Mouse (Mus musculus) CD4-positive, CD25-positive, alpha-beta regulatory T cell, adult 2 months (primary cell): ENCODE data around the gene Wscd2.
A peak's percentile ranks its signal among the peaks of the same experiment; 100 is the strongest.
"Not testable (repeated sequence)": the region's sequence is repeated elsewhere in the genome, so short reads cannot be mapped to it uniquely, and the experiment has no call there.

Experiments used
- DNase-seq: peaks from one replicate; pipeline ENCODE4 v3.0.0-alpha.2; 2012; ENCODE audit warnings: low read depth, low spot score

The Wscd2 gene

DNA sequence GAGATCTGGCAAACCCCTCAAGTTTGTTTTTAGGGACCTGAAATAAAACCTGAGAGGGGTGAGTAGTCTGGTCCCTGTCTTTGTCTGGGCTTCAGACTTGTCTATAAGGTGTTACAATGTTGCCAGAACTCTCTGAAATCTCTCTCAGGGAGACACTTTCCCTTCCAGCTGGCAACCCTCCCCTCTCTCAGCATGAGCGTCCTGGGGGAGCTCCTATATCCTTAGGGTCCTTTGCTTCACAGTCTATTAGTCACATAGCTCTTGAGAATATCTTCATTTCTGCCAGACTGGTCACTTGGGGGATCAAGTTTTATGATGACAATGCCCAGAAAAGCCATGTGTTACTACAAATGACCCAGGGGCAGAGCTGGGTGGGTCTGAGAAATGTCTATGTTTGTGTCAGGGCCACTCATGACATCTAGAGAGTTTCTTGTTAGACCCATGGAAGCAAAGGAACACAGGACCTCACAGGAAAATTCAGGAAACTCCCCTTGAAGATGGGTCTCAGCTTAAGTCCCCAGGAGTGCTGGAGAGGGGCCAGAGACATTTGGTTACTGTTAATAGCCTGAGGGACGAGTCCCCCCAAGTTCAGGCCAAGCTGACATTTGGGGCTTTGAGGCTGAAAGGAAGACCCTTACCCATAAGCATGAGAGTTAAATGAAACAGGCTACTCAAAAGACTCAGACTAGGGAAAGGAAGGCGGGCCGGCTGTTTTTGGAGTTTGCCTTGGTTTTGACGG, 93.5 kb downstream of the Wscd2 start:
- no peak for DNase-seq

DNA sequence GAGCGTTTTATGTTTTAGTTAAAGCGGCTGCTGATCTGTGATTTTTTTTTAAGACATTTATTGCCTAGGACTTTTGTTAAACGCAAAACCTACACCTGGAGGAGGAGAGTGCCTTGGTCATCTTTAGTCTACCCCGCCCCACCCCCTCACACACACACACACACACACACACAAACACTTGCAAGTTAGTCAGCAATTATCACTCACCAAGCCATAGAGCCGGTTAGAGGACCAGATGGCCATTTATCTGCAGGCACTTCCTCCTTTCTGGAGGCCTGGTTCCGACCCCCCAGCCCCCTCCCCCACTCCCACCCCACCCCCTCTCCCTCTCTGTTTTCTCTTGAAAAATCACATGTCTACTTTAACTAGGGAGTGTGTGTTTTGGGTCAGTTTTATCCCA, 94.3 kb downstream of the Wscd2 start:
- DNase-seq: no peak

DNA sequence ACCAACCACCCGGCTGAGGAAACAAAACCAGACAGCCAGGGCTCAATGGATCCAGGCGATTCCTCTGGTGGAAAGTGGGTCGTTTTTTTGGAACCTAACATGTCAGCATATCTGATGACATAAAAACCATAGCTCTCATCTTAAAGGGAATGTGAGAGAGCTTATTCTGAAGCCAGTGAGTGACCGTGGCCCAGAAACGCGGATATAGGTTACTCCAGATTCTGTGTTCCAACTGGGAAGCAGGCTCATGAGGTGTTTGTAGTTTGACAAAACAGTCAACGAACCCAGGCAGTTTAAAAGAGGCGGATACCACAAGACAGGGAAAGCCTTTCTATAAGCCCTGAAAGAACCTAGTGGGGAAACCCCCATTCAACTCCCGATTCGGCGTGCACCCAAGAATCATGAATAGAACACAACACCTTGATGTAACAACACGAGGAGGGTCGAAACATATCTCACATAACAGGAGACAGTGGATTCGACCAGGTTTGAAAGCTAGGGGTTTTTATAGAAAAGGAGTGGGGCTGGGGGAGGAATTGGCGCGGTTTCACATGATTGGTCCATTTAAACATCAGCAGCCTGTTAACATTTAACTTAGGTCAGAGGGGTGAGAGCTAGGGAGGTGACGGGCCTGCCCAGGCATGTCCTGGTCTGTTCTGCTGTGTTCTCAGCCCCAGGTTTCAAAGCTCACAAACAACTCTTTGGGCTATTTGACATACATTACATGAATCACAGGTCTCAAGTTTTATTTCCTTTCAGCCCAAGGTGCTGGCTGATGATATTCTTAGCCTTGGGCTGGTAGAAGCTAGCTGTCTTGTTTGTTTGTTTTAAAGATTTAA, 95.7 kb downstream of the Wscd2 start:
- not testable (repeated sequence) for DNase-seq

DNA sequence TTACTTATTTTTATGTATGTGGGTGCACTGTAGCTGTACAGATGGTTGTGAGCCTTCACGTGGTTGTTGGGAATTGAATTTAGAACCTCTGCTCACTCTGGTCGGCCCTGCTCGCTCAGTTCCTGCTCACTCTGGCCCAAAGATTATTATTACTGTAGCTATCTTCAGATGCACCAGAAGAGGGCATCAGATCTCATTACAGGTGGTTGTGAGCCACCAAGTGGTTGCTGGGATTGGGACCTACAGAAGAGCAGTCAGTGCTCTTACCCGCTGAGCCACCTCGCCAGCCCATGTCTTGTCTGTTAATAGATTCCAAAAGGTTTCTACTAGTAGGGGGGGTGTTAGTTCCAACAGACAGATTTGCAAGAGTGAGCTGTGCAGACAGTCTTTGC, 96.3 kb downstream of the Wscd2 start:
- DNase-seq: not testable (repeated sequence)

DNA sequence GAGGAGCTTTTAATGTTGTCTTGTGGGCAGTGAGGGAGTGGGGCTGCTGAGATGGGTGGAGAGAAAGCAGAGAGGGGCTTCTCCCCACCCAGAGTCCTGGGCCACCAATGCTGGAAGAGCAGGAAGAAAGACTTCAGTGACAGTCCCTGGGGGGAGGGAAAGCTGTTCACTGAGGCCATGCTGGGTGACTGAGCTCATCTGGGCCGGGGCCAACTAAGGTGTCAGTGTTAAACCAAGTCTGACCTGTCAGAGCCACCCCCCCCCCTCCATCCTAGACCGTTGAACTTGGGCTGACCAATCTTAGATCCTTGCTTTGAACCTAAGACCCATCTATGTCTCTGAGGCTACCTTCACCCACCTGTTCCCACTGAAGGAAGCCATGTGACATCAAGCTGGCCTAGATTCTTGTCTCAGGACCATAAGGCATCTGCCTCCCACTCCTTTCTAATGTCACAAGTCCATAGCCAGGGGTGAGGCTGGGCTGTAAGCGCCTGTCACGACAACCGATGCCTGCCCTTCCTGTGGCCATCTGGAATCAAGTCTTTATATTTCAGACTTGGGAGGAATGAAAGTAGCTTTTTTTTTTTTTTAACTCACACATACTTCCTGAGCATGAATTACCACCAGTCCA, 100.0 kb downstream of the Wscd2 start:
- DNase-seq: no peak

DNA sequence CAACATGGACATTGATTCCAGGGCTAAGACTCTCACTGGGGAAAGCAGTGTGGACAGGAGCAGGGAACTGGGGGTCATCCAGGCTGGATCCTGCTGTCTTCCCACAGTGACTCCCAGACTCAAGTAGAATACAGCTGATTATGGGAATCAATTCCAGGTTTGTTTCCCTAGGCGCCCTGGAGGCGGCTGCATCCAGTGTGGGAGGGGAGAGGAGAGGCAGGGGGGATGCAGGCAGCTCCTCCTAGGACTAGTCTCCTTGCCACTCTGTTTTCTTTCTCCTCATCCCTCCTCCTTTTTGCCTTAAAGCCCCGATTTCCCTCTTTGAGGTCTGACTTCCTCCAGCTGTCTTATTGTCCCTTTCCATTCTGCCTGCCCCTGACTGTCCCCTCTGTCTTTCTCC, 101.0 kb downstream of the Wscd2 start:
- DNase-seq: no peak

DNA sequence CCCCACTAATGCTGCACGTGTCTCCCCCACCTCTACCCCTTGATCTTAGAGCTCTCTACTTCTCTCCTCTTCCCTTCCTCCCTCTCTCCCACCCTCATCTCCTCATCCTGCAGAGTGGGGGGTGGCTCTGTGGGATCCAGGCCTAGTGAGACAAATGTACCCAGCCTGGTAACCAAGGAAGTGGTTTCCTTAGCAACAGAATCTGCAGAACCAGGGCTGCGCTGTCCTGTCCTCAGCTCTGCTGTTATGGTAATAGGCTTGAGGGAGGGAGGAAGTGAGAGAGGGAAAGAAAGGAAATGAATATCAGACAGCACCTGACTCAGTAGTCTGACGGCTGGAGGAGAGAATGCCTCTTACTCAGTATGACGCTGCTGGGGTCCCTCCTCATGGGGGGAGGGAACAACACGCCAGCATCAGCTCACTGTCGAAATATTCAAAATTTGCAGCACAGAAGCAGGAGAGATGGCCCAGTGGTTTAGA, 101.7 kb downstream of the Wscd2 start:
- peak; percentile 15 for DNase-seq

DNA sequence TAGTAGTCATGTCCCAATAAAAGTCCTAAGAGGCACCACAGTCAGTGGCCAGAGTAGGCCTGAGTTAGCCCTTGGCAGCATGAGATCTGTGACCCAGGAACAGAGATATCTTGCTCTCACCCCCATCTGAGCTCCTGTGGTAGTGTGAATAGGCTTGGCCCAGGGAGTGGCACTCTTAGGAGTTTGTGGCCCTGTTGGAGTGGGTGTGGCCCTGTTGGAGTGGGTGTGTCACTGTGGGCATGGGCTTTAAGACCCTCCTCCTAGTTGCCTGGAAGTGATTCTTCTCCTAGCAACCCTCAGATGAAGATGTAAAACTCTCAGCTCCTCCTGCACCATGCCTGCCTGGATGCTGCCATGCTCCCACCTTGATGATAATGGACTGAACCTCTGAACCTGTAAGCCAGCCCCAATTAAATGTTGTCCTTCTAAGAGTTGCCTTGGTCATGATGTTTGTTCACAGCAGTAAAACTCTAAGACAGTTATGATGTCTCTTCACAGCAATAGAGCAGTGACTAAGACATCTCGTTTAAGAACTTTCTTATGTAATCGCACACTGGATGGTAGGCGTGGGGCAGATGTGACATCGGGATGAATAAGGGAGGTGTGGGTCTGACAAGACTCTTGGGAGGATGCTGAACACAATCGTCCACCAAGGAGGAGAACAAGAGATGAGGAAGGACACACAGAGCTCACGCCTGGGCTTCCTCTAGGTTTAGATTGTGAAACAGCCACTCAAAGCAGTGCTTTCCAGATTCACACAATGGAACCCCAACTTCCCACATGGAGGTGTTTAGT, 104.0 kb downstream of the Wscd2 start:
- DNase-seq: no peak

DNA sequence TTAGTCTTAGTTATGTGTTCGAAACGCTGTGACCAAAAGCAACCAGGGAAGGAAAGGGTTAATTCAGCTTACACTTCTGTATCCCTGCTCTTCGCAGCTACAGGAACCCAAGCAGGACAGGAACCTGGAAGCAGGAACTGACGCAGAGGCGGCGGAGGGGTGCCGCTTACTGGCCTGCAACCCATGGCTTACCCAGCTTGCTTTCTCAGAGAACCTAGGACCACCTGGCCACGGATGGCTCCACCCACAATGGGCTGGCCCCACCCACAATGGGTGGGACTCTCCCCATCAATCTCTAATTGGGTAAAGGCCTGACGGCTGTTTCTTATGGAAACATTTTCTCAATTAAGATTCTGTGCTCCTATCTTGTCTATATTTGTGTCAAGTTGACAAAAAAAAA, 106.1 kb downstream of the Wscd2 start:
- DNase-seq: no peak

DNA sequence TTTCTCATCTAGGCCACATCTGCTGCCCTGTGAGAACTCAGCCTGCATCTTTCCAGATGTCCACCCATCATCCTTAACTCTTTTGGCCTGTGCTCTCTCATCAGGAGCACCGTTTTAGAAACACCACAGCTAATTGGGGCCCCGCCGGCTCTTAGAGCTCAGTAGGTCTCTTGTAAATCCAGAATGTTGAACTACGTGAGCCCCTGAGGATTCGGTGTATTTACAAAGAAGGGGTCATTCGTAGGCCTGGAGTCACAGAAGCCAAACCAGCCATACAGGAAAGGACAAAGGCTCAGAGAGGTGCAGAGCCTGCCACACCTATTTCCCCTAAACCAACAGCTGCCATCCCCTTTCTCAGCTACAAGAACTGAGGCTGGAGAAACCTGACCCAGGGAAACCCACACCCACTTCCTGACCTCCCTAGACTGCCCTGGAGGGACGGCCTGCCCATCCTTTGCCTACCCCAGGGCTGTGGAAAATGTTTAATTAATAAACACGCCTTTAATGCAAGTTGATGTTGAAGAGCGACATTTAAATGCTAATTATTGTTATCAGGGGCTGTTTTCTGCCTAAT, 106.7 kb downstream of the Wscd2 start:
- DNase-seq: no peak

DNA sequence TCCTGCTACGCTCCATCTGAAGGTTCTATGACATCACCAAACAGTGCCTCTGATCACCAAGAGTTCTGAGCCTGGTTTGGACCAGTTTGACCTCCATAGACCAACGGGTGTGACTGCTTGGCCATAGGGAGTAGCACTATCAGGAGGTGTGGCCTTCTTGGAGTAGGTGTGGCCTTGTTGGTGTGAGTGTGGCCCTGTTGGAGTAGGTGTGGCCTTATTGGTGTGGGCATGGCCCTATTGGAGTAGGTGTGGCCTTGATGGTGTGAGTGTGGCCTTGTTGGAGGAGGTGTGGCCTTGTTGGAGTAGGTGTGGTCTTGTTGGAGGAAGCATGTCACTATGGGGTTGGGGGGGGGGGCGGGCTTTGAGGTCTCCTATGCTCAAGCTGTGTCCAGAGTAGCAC, 110.0 kb downstream of the Wscd2 start:
- DNase-seq: no peak

DNA sequence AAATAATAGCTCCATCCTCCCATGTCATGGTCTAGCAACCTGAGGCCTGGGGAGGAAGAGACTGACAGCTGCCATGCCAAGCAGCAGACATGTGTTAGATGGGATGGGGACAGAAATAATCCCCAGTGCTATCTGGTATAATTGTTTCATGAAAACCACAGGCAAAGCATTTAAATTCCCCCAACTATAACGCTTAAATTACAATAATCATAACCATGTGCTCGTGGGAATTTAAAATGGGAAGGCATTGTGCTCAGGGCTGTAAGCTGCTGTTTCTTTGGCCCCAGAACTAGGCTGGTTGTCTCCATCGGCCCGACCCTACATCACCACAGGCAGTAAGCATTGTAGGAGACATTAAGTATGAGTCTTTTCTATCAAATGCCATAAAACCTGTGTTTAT, 110.7 kb downstream of the Wscd2 start:
- no peak for DNase-seq

DNA sequence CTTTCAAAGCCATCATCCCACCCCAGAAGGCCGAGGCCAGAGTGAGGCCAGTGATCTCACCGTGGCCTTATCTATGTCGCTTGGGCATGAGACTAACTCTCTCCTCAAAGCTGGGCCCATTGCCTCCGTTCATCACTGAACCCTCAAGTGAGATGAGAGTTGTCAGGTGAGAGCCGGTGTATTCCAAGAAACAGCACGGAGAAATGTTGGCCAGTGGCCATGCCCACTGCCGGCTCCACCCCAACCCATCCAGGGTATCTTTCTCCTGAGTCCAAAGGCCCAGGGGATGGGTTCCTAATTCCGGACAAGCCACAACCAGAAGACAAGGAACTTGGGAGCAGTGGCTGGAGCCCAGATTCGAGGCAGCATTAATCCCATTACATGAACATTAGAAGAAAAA, 113.3 kb downstream of the Wscd2 start:
- DNase-seq: no peak

DNA sequence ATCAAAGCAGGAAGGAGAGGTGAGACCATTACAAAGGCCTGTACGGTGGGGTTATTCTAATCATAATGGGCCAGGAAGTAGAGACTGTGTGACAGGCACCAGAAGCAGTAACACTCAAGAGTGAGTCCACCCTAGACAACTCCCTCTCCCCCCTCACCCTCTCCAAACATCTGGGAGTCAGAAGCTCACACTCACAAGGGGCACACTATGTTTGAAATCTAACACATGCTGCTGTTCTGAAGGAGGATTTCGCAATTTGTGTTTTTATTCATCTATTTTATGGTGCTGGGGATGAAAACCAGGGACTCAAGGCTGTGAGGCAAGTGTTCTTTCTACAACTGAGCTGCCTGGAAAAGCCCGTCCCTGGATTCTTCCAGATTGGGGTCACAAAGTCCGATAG, 114.6 kb downstream of the Wscd2 start:
- no peak for DNase-seq

DNA sequence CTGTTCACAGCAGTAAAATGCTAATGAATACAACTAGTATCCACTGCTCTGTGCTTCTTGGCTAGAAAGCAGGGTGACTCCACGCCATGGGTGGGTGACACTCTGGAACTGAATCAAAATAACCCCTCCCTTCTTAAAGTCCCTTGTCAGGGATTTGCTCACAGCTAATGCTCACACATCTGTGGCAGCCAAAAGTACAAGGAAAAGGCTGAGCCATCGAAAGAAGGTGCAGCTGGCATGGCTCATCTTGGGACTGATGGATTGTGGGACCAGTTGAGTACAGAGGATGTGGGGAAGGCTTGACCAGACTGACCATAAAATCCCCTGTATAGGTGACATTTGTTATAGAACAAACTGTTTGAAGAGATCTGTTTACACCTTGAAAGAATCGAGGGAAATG, 116.0 kb downstream of the Wscd2 start:
- DNase-seq: no peak

DNA sequence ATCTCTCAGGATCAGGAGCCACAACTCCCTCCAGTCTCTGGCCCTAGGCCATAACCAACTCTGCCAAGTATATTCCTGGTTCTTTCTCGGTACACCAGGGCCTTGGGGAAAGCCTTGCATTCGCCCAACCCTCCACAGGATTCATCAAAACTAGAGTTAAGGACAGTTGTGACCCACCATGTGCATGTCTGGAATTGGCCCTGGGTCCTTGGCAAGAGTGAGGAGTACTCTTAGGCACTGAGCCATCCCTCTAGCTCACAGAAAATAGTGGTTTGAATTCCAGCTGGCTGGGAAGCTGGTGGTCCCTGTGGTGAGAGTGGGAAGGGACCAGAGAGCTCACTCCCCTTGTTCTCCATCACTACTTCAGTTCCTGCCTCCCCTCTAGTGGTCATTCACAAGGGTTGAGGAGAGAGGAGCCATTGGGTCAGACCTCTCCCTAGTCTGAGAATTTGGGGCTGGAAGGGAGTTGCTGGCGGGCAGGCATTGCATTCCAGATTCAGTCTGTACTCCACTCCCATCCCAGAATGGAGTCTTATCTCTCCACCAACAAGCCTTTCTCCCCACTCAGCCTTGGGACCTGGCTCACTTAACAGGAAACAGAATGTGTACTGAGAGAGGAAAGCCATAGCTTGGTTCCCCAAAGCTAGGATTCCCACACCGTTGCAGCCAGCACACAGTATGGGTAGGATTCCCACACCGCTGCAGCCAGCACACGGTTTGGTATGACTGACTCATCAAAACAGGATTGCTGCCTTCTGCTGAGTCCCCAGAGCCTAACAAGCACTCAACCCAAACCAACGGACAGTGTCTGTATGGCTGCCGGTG, 117.0 kb downstream of the Wscd2 start:
- no peak for DNase-seq

DNA sequence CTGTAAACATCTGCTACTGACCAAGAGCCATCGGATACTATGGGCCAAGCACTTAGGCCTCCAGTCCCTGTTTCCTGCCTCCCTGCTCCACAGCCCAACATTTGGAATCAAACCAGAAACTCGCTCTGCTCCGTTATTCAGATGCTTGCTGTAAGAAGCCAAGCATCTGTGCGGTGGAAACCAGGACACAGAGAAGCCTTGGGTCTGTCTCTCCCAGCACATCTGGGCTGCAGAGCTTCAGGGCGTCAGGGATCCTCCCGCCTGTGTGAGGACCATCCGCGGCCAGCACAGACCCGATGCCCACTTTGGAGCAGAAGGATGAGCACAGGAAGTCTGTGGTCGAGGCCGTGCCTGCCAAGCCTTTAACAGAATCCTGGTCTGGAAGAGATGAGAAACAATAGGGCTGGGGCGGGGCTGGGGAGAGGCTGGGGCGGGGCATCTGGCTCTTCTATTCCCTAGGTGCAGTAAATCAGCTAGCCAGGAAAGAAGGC, 117.9 kb downstream of the Wscd2 start:
- DNase-seq: no peak

DNA sequence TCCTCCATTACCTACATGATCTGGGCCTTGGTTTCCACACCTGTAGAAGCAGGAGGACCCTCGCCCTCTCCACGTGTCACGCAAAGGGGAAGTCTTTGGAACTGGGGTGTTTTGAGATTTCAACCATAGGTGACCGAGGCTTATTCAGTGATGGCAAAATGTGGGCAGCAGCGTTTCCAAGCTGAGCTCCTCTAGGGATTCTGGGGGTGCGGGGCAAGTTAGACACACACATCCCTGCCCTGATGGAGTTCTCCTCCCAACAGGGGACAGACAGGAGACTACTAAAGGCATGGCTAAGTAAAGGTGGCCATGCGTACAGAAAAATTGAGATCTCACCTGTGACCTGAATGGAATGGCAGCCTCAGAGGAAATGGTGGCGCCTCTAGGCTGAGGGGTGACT, 118.4 kb downstream of the Wscd2 start:
- DNase-seq: no peak

DNA sequence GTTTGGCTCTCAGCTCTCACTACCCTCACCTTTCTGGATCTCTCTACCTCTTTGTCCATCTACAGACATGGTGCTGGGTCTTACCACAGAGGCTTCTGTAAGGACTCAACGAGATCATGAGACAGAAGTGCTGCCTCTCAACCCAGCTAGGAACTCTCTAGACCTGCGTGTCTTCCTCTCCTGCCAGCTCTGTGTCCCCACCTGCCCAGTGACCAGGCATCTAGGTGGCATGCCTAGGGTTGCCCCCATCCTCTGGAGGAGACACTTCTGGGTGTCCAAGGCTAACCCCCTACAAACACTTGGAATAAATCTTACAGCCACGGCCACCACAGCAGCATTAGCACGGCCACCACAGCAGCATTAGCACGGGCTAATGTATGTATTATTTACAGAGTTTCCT, 119.8 kb downstream of the Wscd2 start:
- no peak for DNase-seq

DNA sequence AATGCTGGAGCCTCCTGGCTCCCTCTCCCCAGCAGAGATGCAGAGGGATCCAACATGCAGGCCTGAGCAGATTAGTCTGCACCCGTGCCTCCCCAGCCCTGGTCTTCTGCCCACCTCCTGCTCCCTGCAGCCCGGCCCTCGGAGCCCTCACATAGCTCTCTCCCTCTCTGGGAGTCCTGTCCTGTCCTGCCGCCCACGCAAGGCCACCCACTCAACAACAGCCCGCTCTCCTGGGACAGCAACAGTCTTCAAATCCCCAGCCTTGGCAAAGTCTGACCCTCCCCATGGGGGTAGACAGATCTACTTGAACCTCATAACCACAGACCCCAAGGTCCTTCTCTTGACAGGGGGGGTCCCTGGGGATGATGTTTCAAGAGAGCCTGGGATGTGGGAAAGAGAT, 120.4 kb downstream of the Wscd2 start:
- no peak for DNase-seq
